Mouse (Mus musculus) limb, embryonic 13.5 days (tissue): ENCODE data around the gene Agmat. TPM values are rescaled to one million over a fixed set of nuclear protein-coding genes. Genes with fewer than 3 reads are reported as not detected.

ENCODE experiments used
- ATAC-seq: fragments of 200-750 bp; cut with Nextera tagmentation; 2 replicates; pipeline ENCODE4 v1.8.0; 2017; ENCODE audit warnings: low read depth, moderate number of reproducible peaks, moderate TSS enrichment; ENCODE audit not compliant: low FRiP score
- H3K27ac ChIP-seq: fragments of 300-500 bp; sonication (generic); 2 replicates; pipeline ENCODE4 v1.5.1; 2015; ENCODE audit warnings: inconsistent platforms, mild to moderate bottlenecking, moderate library complexity
- H3K27me3 ChIP-seq: fragments of 300-500 bp; sonication (generic); 2 replicates; pipeline ENCODE4 v1.6.1; 2015; ENCODE audit warnings: mild to moderate bottlenecking, inconsistent platforms
- H3K36me3 ChIP-seq: fragments of 300-500 bp; sonication (generic); 2 replicates; pipeline ENCODE4 v1.6.1; 2015; ENCODE audit warnings: inconsistent platforms, mild to moderate bottlenecking, moderate library complexity
- H3K4me1 ChIP-seq: fragments of 300-500 bp; sonication (generic); 2 replicates; pipeline ENCODE4 v1.6.1; 2015; ENCODE audit warnings: inconsistent platforms
- H3K4me2 ChIP-seq: fragments of 300-500 bp; sonication (generic); replicated peaks from 2 replicates; pipeline ENCODE4 v1.6.1; 2015; ENCODE audit warnings: inconsistent platforms, mild to moderate bottlenecking, moderate library complexity
- H3K4me3 ChIP-seq: fragments of 300-500 bp; sonication (generic); 2 replicates; pipeline ENCODE4 v1.5.1; 2015; ENCODE audit warnings: moderate library complexity, mild to moderate bottlenecking, inconsistent platforms
- H3K9ac ChIP-seq: fragments of 300-500 bp; sonication (generic); 2 replicates; pipeline ENCODE4 v1.6.1; 2015; ENCODE audit warnings: mild to moderate bottlenecking, inconsistent platforms
- H3K9me3 ChIP-seq: fragments of 300-500 bp; sonication (generic); 2 replicates; pipeline ENCODE4 v1.6.1; 2016; ENCODE audit warnings: inconsistent platforms
- WGBS: fragments of 180-500 bp; shearing (Covaris S2); methylation state at CpG from one replicate; pipeline ENCODE4 v1.1.7; 2015; 5-methylcytosine and 5-hydroxymethylcytosine counted together
- polyA plus RNA-seq: library from polyadenylated mRNA; unstranded; fragments of >200 nt; fragmentation: Nextera tagmentation; extraction: Ambion mirVana; gene quantifications from 2 replicates; pipeline ENCODE4 v1.2.1, GENCODE M21; 2015

Agmat gene
- polyA plus RNA-seq, 1 experiment from 2014 or later: 0.13 TPM

DNA sequence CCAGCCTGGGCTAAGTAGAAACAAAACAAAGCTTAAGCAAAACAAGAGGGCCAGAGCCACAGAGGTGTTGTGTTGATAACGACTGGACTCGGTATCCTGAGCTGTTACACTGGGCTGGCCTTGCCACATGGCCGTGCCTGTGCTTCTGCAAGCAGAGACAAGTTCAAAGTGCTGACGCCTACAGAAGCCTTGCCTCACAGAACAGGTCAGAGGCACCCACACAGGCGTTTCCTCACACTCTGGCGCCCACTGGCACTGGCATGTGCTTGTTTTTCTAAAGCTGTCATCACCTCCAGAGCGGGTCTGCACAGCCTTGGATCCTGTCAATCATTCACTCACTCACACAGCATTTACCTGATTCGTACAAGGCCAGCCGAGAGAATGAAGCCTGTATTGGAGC is 4.6 kb upstream of the Agmat start:
- no peak for ATAC-seq
- Histone ChIP-seq H3K9me3 (no peaks in the 10 kb centered on the region), H3K27me3 (peaks cover 5% of the 10 kb centered on the region; the same call in 1 of the 2 replicates), H3K36me3 (no peaks in the 10 kb centered on the region), H3K4me2 (no peak overlapping the region), H3K4me3 (no peak overlapping the region), H3K4me1 (no peaks in the 10 kb centered on the region), H3K9ac (no peak overlapping the region), H3K27ac (no peak overlapping the region)
- WGBS: 49% methylated on average over 9 of the region's 9 CpGs

DNA sequence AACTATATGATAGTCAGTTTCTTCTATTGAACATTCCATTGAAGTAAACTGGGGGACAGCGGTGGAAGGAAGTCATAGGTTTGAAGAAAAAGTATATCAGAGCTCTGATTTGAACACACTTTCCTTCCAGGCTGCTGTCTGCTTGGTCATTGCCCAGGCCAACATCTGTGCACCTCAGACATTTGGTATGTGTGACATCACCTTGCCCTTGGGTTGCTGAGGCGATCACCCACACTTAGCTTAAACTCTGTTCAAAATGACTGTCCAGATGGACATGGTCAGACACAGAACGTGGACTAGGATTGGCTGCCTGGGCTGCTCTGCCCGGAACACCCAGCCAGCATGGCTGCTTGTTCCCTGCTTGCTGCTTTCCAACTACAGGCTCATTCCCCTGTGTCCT is 4.1 kb upstream of the Agmat start:
- H3K4me2 ChIP-seq: no peak overlapping the region
- no peaks in the 10 kb centered on the region for H3K4me1 ChIP-seq
- ATAC-seq: no peak
- 0 out of 2 replicates have a peak overlapping the region, but pooled peaks have one; percentile 28 for H3K27ac ChIP-seq
- no peak overlapping the region for H3K4me3 ChIP-seq
- 86% methylated on average over 4 of the region's 4 CpGs for WGBS
- H3K27me3 ChIP-seq: peaks cover 11% of the 10 kb centered on the region; the same call in 1 of the 2 replicates
- H3K9ac ChIP-seq: no peak overlapping the region
- no peaks in the 10 kb centered on the region for H3K9me3 ChIP-seq
- H3K36me3 ChIP-seq: no peaks in the 10 kb centered on the region

DNA sequence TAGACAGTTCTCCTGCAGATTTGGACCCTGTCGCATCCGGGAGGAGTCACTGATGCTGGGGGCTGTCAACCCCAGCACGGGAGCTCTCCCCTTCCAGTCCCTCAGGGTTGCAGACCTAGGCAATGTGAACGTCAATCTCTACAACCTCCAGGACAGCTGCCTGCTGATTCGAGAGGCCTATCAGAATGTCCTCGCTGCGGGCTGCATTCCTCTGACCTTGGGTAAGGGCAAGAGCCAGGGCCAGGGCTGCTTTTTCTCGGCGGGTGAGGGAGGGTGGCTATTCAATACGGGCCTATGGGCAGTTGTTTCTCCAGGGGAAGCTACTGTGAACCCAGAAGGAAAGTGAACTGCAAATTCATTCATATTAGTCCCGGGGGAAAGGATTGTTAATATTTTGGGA is 3.1 kb downstream of the Agmat start:
- WGBS: 46% methylated on average over 11 of the region's 11 CpGs
- no peak overlapping the region for H3K27ac ChIP-seq
- H3K27me3 ChIP-seq: peaks cover 11% of the 10 kb centered on the region; the same call in 1 of the 2 replicates
- no peak overlapping the region for H3K4me2 ChIP-seq
- no peak for ATAC-seq
- H3K4me1 ChIP-seq: no peaks in the 10 kb centered on the region
- no peak overlapping the region for H3K4me3 ChIP-seq
- no peak overlapping the region for H3K9ac ChIP-seq
- H3K36me3 ChIP-seq: no peaks in the 10 kb centered on the region
- H3K9me3 ChIP-seq: no peaks in the 10 kb centered on the region

DNA sequence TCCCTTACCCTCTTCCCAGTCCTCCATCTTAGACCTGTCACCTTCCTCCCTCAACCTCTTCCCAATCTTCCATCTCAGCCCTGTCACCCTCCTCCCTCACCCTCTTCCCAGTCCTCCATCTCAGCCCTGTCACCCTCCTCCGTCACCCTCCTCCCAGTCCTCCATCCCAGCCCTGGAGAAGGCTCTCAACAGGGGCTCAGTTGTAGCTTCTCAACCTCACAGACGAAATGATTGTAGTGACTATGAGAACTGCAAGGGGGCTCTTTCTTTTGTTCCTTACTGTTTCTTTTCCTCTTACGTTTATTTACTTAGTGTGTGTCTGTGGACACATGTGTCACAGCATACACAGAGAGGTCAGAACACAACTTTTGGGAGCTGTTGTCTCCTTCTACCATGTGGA is 4.4 kb downstream of the Agmat start:
- Histone ChIP-seq H3K27ac (no peak overlapping the region), H3K4me1 (no peaks in the 10 kb centered on the region), H3K9me3 (no peaks in the 10 kb centered on the region), H3K9ac (no peak overlapping the region), H3K36me3 (no peaks in the 10 kb centered on the region), H3K4me2 (no peak overlapping the region), H3K4me3 (no peak overlapping the region), H3K27me3 (peaks cover 11% of the 10 kb centered on the region; the same call in 1 of the 2 replicates)
- WGBS: 76% methylated on average over 3 of the region's 3 CpGs
- ATAC-seq: no peak

DNA sequence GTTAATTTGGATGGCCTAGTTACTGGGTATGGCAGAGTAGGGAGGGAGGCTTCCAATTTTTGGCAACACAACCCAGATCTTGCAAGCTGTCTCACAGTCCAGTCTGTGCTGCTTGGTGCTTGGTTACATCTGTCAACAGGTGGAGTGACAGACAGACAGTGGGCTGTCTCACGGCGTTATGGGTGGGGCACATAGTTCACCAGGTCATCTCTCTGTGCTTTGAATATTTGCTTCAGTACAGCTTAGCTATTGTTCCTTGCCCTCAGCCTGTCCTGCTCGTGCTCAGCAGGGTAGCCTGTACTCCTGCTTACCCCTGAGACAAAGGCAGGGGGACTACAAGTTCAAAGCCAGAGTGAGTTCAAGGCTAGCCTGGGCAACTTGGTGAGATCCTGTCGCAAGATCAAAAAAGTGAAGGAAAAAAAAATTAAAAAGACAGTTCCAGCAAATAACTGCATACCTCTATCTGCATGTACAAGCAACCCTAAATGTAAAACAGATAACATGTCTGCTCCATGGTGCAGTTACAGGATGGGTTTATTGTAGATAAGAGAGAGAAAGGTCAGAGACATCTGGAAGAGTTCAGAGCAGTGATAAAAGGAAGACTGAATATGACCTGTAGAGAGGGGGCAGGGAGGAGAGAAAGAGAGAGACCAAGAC is 5.1 kb downstream of the Agmat start:
- H3K4me1 ChIP-seq: no peaks in the 10 kb centered on the region
- no peak overlapping the region for H3K4me2 ChIP-seq
- WGBS: 41% methylated on average over 4 of the region's 4 CpGs
- no peak overlapping the region; the same call in 1 of the 2 replicates for H3K27ac ChIP-seq
- peaks cover 8% of the 10 kb centered on the region; the same call in 1 of the 2 replicates for H3K27me3 ChIP-seq
- H3K36me3 ChIP-seq: no peaks in the 10 kb centered on the region
- H3K9me3 ChIP-seq: no peaks in the 10 kb centered on the region
- no peak overlapping the region for H3K4me3 ChIP-seq
- H3K9ac ChIP-seq: no peak overlapping the region
- ATAC-seq: no peak

DNA sequence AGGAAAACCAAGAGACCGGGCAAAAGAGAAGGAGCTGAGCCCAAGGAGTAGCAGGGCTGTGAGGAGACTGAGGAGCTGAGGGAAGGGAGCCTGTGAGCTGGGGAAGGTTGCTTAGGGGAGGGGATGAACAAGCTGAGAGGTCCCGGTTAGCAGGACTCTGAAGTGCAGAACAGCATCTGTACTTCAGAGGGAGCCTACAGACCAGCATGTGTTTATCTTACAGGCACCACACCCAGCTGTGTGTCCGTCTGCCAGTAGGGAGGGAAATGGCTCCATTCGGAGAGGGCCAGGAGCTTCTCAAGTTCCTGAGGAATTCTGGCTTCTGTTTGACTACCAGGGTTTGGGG is 5.6 kb downstream of the Agmat start:
- no peaks in the 10 kb centered on the region for H3K4me1 ChIP-seq
- 3% methylated on average over 4 of the region's 4 CpGs for WGBS

DNA sequence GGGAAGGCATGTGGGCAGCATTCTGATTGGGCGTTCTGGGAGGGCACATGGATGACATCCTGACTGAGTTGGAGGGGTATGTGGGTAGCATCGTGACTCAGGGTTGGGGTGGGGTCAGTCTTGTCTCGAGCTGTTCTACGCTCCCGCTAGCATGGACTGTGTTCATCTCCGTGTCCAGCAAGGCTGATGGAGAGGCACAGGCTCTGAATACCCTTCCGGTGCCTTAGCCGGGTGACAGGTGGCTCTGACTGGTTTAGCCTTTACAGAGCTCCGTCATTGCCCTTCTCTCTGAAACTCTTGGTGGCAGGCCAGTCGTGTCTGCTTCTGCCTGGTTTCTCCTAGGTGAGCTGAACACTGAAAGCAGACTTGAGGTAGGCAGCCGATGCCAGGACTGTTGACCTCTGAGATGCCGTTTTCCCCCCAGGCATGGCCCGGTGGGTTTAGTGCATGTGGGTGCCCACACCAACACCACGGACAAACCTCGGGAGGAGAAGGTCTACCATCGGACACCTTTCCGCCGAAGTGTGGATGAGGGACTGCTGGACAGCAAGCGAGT is 9.0 kb downstream of the Agmat start:
- no peak for ATAC-seq
- Histone ChIP-seq H3K9me3 (no peaks in the 10 kb centered on the region), H3K9ac (no peak overlapping the region), H3K27me3 (no peaks in the 10 kb centered on the region), H3K36me3 (no peaks in the 10 kb centered on the region), H3K4me2 (no peak overlapping the region), H3K4me3 (no peak overlapping the region), H3K4me1 (no peaks in the 10 kb centered on the region), H3K27ac (no peak overlapping the region)
- WGBS: 89% methylated on average over 19 of the region's 19 CpGs

More for the DNA sequence above, 5.6 kb downstream of the Agmat start:
- Histone ChIP-seq H3K9ac (no peak overlapping the region), H3K9me3 (no peaks in the 10 kb centered on the region), H3K27me3 (peaks cover 3% of the 10 kb centered on the region; the same call in 1 of the 2 replicates), H3K4me3 (no peak overlapping the region), H3K4me2 (no peak overlapping the region), H3K36me3 (no peaks in the 10 kb centered on the region), H3K27ac (no peak overlapping the region)
- ATAC-seq: peak; percentile 5; the same call in 1 of the 2 replicates

DNA sequence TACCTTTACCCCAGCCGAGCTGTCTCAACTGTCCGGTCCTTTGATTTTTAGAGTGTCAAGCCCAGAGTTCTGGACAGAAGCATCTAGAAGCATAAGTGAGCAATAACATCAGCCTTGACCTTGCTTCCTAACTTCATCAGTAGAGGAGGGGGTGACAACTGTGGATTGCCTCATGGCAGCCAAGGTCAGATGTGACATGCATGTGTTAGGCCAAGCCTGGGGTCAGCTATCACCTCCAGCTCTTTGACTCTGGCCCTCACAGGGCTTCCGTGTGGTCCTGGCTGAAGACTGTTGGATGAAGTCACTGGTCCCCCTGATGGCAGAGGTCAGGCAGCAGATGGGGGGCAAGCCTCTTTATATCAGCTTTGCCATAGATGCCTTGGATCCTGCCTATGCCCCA is 10.7 kb downstream of the Agmat start:
- WGBS: 85% methylated on average over 3 of the region's 3 CpGs
- Histone ChIP-seq H3K36me3 (peaks cover 13% of the 10 kb centered on the region), H3K9ac (no peak overlapping the region), H3K4me3 (no peak overlapping the region), H3K27ac (no peak overlapping the region), H3K9me3 (no peaks in the 10 kb centered on the region), H3K27me3 (no peaks in the 10 kb centered on the region), H3K4me1 (no peaks in the 10 kb centered on the region), H3K4me2 (no peak overlapping the region)
- ATAC-seq: no peak

DNA sequence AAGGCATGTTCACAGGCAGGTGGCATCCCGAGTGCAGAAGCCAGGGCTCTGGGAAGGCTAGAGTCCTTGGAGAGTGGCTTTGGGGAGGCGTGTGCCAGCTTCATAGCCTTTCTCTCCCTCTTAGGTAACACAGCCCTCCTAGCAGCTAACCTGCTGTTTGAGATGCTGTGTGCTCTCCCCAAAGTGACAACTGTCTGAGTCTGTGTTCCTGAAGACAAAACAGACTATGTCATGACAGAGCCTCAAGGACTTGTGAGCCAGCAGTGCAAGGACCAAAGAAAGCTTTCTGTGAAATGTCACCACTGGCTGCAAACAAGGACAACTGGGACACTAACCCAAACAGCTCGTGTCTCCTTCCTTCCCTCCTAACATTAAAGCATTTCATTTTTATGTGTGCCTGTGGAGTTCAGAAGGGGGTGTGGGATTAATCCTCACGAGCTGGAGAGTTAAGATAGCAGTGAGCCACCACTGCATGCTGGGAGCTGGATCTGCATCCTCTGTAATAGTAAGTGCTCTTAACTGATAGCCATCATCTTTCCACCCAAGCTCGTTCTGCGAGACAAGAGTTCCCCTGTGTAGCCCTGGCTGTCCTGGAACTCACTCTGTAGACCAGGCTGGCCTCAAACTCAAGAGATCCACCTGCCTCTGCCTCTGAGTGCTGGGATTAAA is 12.5 kb downstream of the Agmat start:
- Histone ChIP-seq H3K9ac (no peak overlapping the region), H3K27ac (no peak overlapping the region), H3K4me3 (no peak overlapping the region), H3K27me3 (no peaks in the 10 kb centered on the region), H3K9me3 (no peaks in the 10 kb centered on the region), H3K36me3 (peaks cover 32% of the 10 kb centered on the region), H3K4me1 (no peaks in the 10 kb centered on the region), H3K4me2 (no peak overlapping the region)
- no peak for ATAC-seq
- whole genome bisulfite sequencing: 67% methylated on average over 6 of the region's 6 CpGs

DNA sequence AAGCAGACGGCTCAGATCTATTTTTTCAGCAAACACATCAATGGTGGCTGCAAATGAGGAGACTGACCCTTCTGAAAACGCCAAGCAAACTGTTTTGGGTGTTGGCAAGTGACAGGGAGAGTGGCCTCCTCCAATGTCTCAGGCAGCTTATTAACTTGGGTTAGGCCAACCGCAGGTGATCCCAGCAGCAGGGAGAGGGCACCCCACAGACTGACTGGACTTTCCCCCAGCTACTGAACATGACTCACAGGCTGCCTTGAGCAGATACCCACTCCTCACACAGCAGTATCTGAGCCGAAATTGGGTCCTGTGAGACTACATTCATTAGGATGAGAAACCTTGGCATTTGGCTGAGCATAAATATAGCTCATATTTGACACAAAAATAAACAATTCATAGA is 14.5 kb downstream of the Agmat start:
- 79% methylated on average over 4 of the region's 4 CpGs for WGBS

DNA sequence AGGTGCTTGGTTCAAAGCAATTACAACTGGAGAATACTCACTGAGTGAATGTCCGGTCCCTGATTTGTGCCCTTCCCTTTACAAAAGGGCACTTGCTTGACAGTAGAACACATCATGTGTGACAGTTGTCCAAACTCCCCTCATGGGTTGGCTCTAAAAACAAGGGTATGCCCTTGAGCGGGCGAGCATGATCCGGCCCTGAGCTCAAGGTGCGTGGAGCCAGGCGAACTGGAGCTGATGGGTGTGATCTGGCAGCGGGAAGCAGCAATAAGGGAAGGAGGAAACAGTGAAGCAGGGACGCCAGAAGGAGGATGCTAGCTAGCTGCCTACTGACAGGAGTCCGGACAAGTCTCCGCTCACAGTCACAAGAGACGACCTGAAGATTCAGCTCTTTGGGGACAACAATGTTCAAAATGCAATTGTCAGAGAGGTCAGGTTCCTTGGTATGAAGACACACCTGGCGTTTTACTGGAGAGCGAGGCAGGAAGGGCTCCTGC is 15.7 kb downstream of the Agmat start:
- ATAC-seq: no peak
- no peak overlapping the region for H3K9ac ChIP-seq
- H3K4me3 ChIP-seq: no peak overlapping the region
- peaks cover 12% of the 10 kb centered on the region for H3K4me1 ChIP-seq
- no peak overlapping the region for H3K4me2 ChIP-seq
- no peaks in the 10 kb centered on the region for H3K9me3 ChIP-seq
- H3K27me3 ChIP-seq: no peaks in the 10 kb centered on the region
- WGBS: 91% methylated on average over 13 of the region's 13 CpGs
- no peak overlapping the region for H3K27ac ChIP-seq
- H3K36me3 ChIP-seq: peaks cover 59% of the 10 kb centered on the region

More for the DNA sequence above, 14.5 kb downstream of the Agmat start:
- Histone ChIP-seq H3K4me2 (no peak overlapping the region), H3K27me3 (no peaks in the 10 kb centered on the region), H3K36me3 (peaks cover 47% of the 10 kb centered on the region), H3K4me3 (no peak overlapping the region), H3K9me3 (no peaks in the 10 kb centered on the region), H3K27ac (no peak overlapping the region), H3K4me1 (no peaks in the 10 kb centered on the region; the same call in 1 of the 2 replicates), H3K9ac (no peak overlapping the region)
- no peak for ATAC-seq

DNA sequence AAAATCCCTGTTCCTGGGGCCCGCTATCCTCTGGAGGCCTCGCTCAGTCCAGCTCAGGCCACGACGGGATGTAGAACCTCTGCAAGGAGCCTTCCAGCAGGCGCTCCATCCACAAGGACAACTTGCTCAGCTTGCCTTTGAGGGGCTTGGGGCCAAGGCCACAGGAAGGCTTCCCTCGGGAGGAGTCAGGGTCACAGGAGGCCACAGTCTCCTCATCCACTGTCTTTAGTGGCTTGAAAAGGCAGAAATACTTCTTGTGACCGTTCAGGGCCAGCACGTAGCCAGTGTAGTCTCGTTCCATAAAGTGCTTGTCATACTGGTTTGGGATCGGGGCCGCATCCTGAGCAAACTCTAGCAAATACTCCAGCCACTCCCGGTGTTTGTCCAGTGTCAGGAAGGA is 17.0 kb downstream of the Agmat start:
- H3K4me2 ChIP-seq: no peak overlapping the region
- peaks cover 22% of the 10 kb centered on the region for H3K4me1 ChIP-seq
- peaks cover 72% of the 10 kb centered on the region for H3K36me3 ChIP-seq
- H3K27me3 ChIP-seq: no peaks in the 10 kb centered on the region
- H3K27ac ChIP-seq: no peak overlapping the region
- H3K9ac ChIP-seq: no peak overlapping the region
- 94% methylated on average over 12 of the region's 12 CpGs for WGBS
- no peak overlapping the region for H3K4me3 ChIP-seq
- no peaks in the 10 kb centered on the region for H3K9me3 ChIP-seq
- no peak for ATAC-seq
